Mouse (Mus musculus) G1E (cell line): ENCODE measurements at regions not wholly inside any gene's neighbourhood (a gene's known extent, or its start where the extent isn't known, plus 50 kb on each side); places are given as distances from the start of the nearest gene placed in this dataset.

Experiments used
- CTCF ChIP-seq: IDR thresholded peaks from 2 replicates; pipeline ENCODE4 v1.5.1; 2012; ENCODE audit warnings: low read depth, low read length, inconsistent platforms, mixed read lengths
- POLR2AphosphoS5 ChIP-seq: IDR thresholded peaks from 2 replicates; pipeline ENCODE4 v1.6.1; 2012; ENCODE audit warnings: low read depth, low read length, inconsistent platforms; ENCODE audit not compliant: insufficient replicate concordance

GRCm38 (mm10) chr15:38368291-38368690 lies 942.9 kb downstream of the 4930447A16Rik start:
- TF ChIP-seq CTCF: no peak
- TF ChIP-seq POLR2AphosphoS5: no peak
